Mouse (Mus musculus): ENCODE data around the gene Klri1.
"Not testable (repeated sequence)": the region's sequence is repeated elsewhere in the genome, so short reads cannot be mapped to it uniquely, and the experiment has no call there.

Gene Klri1

GRCm38 (mm10) chr6:129717032-129717431 is at the start of gene Klri1:
Gene Klri1 (minus strand): TSS chr6:129717132.
- no peak for DNase-seq

GRCm38 (mm10) chr6:129747654-129748032 is 30.7 kb upstream of the Klri1 start:
- no peak for DNase-seq

DNA sequence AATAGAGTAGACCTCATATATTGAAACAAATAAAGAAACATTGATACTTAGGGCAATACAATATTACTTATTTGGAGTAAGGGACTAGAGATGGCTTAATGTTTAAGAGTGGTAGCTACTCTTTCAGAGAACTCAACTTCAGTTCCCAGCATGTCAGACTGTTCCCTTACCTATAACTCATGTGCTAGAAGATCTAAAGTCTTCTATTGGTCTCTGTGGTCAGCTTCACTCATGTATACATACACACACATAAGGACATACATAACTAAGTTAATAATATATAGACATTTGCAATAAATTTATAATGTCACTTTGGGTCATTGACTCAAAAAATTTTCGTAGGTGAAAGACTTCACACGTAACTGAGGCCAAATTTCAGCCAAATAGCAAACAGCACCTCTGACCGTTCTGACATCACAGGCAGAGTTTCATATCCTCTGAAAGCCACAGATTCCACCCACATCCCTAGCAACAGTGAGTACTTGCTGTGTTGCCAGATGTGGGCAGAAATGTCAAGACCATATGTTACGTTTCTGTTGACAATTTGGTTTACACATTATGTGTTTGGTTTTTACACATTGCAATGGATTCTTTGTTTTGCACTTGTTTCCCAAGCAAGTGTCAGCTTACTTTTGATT is 30.2 kb upstream of the Klri1 start:
- no peak for DNase-seq

- DNase-seq: no peak
Measured at GRCm38 (mm10) chr6:129746151-129746550, 29.2 kb upstream of the Klri1 start.

DNA sequence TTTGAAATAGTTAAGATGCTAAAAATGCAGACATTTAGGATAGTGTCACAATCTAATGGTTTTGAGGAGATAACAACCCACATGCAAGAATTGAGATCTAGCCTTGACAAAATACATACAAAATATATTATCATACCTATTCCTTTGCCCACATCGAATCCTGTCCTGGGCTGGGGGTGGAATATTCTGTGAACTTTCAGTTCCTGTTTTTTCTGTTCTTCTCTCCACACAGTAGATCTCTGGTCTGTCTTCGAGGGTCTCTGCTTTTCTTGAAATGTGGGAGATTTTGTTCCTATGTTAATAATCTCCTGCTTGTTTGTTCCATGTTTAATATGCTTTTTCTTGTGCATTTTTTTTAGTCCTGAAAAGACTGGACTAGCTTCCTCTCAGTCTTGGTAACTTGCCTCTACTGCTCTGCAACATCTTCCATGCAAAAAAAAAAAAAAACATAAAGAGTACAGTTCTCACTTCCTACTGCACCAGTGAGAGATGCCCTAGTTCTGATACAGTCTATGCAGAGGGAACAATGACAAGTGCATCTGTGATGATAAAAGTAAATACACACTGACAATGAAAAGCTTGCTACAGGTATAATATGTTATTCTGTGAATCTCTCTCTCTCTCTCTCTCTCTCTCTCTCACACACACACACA is 23.3 kb upstream of the Klri1 start, which contains the start of gene Klri2:
TSS of gene Klri2 (minus strand) at position 416 of the 653 bp plus-strand sequence.
- DNase-seq: no peak

GRCm38 (mm10) chr6:129736414-129736813 is 19.5 kb upstream of the Klri1 start:
- no peak for DNase-seq

GRCm38 (mm10) chr6:129727237-129727636 is 10.3 kb upstream of the Klri1 start:
- no peak for DNase-seq

GRCm38 (mm10) chr6:129721390-129721789 is 4.5 kb upstream of the Klri1 start:
- DNase-seq: no peak

GRCm38 (mm10) chr6:129720487-129720886 is 3.6 kb upstream of the Klri1 start:
- no peak for DNase-seq

- no peak for DNase-seq
Measured at GRCm38 (mm10) chr6:129713566-129713965, 3.4 kb downstream of the Klri1 start.

DNA sequence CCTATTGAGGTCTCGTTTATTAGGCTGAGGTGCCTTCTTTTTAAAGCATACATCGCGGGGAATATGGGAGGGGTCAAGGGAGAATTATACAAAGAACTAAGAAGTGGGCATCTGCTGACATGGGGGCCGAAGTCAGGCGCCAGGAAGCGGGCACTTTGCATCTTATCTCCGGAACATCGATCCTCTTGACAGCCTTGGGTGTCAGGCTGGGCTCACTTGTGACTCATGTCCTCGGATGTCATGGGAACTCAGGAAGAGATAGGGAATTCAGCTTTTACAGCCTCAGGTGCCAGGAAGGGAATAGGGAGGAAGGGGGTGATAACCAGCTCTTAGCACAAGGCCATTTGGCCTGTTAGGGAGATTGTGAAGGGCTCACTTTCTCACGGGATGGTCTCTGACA is 25.5 kb downstream of the Klri1 start:
- DNase-seq: not testable (repeated sequence)

GRCm38 (mm10) chr6:129680379-129680778 is 36.6 kb downstream of the Klri1 start:
- peak; percentile 1 for DNase-seq

- DNase-seq: no peak
Measured at GRCm38 (mm10) chr6:129678873-129679272, 38.1 kb downstream of the Klri1 start, which contains the start of gene Klrc1. Gene Klrc1 (minus strand): TSS chr6:129678973.

DNA sequence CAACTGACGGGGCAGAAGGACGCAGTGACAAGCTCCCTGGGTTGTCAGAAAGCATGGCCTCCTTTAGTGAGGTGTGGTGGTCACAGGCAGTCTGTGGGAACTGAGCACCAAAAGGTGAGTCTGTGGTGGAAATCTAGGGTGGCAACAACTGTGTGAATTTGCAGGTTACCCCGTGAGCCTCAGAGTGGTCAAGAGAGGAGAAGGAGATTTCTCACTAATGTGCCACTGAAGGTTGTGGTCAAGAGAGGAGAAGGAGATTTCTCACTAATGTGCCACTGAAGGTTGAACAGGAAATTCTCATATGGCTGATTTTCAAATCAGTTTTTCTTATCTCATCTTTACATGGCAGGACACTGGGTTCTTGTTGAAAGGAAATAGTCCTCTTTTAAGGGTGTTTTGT is 55.6 kb downstream of the Klri1 start:
- DNase-seq: not testable (repeated sequence)

GRCm38 (mm10) chr6:129660589-129660988 is 56.3 kb downstream of the Klri1 start, which contains the start of gene Klrc2:
Gene Klrc2 (minus strand): TSS chr6:129660689.
- DNase-seq: not testable (repeated sequence)

All from lung, postnatal 10 days (tissue).